Mouse (Mus musculus) embryo, embryonic 11 days (tissue): ENCODE data around the gene Dync1h1.
"Not testable (repeated sequence)": the region's sequence is repeated elsewhere in the genome, so short reads cannot be mapped to it uniquely, and the experiment has no call there.

ENCODE experiments used
- DNase-seq: peaks from one replicate; pipeline ENCODE4 v3.0.0-alpha.2; 2015

Dync1h1 gene

DNA sequence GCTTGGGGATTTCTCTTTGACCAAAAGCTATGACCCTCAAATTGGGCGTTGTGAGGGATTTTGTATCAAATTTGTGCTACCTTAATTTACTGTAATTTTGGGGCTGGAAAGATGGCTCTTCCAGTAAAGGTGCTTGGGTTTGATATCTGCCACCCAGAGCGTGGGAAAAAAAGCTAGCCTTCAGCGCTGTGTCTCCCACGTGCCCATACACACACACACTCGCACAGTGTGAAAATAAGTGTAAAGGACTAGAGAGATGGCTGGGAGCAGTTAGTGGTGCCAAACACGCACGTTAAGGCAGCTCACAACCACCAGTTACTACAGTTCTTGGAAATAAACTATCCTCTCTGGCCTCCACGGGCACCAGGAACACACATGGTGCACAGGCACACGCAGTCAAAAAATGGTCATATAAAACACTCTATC, 95.7 kb downstream of the Dync1h1 start:
- no peak for DNase-seq

DNA sequence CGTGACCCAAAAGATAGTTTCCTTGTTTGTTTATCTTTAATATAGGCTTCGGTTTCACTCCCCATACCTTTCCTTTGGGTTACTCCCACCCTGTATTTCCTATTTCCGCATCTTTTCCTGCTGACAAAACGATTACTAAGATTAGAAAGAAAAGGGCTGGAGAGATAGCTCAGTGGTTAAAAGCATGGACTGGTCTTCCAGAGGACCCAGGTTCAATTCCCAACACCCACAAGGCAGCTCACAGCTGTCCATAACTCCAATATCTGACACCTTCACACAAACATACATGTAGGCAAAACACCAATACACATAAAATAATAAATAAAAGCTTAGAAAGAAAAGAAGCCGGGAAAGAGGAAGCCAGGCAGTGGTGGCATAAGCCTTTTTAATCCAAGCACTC, 96.2 kb downstream of the Dync1h1 start:
- no peak for DNase-seq

DNA sequence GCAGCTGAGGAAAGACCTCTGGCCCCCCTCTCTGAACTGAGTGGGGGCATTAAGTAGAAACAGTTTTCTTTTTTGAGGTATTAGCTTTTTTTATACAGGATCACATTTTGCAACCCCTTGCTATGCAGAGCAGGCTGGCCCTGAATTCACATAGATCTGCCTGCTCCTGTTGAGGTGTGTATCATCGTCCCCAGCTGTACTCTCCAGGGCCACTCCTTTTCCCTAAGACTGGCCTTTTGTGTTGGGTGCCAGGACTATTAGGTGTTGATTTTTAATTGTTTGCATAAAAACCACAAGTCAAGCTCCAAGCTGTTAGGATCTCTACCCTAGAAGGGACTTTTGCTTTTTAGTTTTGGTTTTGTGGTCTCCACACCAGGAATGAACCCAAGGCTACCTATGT, 96.8 kb downstream of the Dync1h1 start:
- no peak for DNase-seq

DNA sequence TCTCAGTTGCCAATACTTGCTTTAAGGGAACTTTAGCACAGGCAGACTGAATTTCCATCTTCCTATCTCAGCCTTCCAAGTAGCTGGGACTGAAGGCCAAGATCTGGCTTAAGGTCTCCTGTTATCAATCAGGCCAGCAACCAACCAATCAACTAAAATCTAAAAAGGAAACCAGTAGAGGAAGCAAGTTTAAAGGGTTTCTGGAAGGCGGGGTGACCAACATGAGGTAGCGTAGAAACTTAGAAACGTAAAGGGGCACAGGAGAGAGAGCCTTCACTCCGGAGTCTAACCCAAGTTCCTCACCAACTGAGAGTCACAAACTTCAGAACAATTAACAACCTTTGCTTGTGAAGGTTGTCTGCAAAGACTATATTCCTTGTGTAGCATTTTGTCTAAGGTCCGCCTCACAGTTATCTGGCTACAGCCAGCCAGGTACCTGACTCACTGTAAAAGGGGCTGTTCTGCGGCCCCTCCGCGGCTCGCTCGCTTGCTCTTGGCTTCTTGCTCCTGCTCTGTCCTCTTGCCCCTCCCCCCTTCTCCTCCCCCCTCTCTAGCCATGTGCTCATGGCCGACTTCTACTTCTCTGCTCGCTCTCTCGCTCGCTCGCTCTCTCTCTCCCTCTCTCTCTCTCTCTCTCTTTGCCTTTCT, 97.4 kb downstream of the Dync1h1 start:
- DNase-seq: peak; percentile 39

DNA sequence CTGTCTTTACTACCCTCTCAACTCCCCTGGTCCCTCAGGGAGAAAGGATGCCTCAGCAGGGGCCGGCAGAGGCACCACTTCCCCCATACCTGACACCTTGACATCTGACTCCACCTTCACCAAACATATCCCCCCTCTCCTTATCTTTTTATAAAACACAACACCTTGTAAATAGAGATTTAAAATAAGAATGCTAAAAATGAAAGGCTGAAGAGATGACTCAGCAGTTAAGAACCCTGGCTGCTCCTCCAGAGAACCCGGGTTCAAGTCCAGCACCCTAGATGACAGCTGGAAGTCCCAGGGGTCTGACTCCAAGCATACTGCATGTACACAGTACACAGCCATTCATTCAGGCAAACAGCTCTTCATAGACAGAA, 97.9 kb downstream of the Dync1h1 start:
- no peak for DNase-seq

DNA sequence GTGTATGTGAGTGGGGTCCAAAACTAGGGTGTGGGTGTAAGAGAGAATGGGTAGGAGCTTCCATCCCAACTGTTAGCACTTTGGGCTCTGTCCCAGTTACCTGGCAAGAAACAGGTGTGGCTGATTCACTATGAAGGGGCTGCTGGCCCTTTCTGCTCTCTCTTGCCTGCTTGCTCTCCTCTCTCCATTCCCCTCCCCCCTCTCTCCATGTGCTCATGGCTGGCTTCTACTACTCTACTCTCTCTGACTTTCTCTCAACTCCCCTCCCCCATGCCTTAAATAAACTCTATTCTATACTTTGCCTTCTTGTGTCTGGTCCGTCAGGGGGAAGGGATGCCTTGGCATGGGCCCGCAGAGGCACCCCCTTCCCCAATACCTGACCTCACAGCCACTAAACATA, 99.5 kb downstream of the Dync1h1 start:
- DNase-seq: no peak

DNA sequence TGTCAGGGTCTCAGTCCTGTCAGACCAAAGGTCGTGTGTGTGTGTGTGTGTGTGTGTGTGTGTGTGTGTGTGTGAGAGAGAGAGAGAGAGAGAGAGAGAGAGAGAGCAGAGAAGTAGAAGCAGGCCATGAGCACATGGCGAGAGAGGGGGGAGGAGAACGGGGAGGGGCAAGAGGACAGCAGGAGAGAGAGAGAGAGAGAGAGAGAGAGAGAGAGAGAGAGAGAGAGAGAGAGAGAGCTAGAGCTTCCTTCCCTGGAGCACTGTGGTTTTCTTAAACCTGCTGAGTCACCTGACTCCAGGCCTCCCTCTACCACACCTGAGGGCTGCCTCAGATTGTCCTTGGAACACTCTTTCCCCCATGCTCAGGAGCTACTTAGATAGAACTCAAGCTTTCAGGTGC, 100.1 kb downstream of the Dync1h1 start:
- DNase-seq: not testable (repeated sequence)

DNA sequence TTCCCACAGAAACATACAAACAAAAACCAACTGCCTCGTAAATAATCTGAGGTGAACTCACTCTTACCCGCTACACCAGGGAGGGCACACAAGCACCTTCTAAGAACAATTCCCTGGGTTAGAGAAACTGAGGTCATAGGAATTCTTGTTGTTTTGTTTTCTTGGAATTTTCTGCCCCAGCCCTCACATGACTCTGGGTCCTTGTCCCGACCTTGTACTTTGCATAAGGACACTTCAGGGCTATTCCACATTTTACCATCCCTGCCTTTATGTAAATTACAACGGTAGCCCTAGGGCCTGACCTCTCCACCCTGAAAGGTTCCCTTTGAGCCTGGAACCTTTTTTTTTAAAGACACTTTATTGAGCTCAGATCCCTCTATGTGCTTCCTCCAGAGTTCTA, 101.3 kb downstream of the Dync1h1 start, which contains the start of gene Hsp90aa1:
TSS of gene Hsp90aa1 (minus strand) at position 173 of the 400 bp plus-strand sequence.
- no peak for DNase-seq

DNA sequence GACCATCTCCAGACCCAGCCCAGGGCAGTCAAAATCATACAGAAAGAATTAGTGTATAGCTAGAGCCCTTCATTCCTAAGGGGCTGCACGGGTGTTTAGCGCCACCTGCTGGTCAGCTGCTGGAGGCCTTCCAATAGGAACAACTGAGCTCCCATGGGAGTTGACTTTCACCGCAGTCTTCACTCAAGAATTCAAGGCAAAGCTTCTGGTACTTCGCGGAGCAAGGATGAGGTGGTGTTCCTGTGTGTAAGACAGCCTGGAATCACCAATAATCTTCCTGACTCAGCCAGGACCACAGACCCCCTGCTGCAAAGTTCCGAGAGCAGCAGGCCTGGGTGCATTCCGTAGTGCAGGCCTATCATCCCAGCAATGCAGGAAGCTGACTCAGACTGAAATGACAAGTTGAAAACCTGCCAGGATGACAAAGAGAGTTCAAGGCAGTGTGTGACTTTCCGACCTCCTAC, 101.8 kb downstream of the Dync1h1 start:
- DNase-seq: peak; percentile 92

DNA sequence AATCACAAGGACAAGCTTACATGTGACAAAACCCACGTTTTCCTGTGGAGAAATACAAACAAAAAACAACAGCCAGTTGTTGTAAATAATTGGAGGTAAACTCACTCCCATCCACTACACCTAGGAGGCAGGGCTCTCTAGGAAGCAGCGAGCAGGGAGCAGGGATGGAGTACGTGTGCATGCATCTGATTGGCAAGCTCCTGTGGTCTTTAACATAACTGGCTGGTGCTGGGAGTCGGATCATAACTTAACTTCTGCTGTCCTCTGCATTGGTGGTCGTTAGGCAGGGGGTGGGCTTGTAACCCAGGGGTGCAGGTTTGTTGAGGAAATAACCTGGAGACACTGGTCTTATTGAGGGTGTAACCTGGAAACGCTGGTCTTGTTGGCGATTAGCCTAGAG, 102.4 kb downstream of the Dync1h1 start:
- DNase-seq: no peak

DNA sequence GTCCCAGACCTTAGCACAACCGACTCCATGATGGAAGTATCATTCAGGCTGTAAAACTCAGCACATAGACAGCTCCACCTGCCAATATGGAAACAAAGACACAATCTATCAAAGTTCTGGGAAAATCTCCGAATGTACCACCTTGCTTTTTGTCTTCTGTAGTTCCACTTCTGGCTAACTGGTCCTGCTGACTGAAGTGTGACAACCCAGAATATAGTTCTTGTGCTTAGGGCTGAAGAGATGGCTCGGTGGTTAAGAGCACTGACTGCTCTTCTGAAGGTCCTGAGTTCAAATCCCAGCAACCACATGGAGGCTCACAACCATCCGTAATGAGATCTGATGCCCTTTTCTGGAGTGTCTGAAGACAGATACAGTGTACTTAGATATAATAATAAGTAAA, 104.2 kb downstream of the Dync1h1 start:
- DNase-seq: not testable (repeated sequence)

DNA sequence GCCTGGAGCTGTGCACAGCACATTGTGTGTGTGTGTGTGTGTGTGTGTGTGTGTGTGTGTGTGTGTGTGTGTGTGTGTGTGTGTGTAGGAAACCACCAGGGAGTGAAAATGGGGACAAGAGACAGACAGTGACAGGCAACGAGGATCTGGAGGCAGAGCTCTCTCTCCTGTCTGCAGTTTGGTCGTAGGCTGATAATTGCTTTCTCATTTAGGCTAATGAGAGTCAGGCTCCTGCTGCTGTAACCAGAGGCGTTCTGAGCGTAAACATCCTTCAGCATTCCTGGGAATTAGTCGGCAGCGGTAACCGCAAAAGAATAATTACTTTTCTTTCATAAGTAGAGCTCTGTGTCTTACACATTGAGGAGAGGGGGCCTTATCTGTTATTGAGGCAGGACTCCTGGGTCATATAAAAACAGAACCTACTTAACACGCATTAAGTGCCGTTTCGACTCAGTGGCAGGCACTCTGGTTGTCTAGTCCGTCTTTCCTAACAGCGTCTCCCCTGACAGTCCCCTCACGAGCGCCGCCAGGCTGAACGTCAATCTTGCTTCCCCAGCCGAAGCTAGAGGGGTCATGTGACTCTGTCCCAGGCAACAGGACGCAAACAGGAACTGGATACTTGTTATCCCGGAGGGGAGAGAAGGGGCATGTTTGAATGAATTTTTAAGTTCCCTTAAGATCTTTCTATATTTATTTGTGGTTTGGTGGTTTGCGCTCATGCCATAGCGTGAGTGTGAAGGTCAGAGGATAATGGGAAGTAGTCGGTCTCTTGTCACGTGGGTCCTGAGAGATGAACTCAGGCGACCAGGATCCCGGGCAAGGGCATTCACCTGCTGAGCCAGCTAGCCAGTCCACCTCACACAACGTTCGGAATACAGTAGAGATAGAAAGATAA, 105.3 kb downstream of the Dync1h1 start:
- peak; percentile 80 for DNase-seq

DNA sequence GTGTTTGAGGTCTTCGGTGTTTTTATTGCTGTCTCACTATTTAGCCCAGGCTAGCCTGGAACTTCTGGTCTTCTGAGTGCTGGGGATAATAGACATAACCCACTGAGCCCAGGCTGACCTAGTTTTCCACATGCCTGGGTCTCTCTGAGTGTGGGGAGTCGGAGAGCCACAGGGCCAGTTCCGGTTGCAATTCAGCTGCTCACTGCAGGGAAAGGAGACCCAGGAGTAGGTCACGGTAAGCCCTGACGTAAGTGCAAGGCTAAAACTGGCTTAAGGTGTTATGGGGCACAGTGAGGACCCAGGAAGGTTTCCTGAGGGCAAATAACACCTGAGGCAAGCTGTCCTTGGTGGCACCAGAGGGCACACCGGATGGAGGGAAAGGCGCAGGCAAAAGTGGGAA, 106.2 kb downstream of the Dync1h1 start:
- no peak for DNase-seq

DNA sequence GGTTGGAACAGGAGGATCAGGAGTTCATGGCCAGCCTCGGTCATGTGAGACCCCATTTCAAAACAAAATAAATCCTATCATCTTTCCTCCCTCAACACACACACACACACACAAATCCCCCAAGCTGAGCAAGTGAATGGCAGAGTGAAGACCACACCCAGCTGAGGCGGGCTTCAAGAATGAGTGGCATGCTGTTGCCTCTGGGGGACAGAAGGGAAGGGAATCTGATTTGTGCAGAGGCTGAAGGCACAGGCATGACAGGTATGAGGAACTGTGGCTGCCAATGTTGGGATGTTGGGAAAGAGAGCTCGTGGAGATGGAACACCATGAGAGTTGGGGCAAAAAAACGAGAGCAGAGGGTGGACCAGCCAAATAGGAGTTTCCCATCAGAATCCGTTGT, 110.0 kb downstream of the Dync1h1 start:
- no peak for DNase-seq

DNA sequence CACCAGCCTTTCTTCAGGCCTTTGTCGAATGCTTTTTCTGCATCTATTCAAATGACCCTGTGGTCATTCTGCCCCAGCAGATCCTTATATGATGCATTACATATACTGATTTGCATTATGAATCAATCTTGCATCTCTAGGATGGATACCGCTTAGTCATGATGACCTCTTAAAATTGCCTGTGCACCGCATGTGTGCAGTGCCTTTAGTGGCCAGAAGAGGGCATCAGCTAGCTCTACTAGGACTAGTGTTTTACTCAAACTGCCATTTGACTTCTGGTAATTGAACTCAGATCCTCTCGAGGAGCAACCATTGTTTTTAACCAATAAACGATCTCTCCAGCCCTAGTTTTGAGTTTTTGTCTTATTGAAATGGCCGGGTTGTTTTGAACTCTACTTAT, 112.5 kb downstream of the Dync1h1 start:
- DNase-seq: no peak

DNA sequence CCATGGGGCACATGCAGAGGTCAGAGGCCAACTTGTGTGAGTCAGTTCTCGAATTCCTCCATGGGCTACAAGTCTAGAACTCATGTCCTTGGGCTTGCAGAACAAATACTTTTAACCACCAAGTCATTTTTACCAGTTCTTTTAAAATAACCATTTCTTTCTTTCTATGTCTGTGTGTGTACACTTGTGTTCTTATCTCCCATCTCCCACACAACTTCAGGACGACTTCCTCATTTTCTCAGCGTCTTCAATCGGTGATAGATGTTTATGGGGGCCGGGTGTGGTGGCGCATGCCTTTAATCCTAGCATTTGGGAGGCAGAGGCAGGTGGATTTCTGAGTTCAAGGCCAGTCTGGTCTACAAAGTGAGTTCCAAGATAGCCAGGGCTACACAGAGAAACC, 113.0 kb downstream of the Dync1h1 start:
- DNase-seq: no peak

DNA sequence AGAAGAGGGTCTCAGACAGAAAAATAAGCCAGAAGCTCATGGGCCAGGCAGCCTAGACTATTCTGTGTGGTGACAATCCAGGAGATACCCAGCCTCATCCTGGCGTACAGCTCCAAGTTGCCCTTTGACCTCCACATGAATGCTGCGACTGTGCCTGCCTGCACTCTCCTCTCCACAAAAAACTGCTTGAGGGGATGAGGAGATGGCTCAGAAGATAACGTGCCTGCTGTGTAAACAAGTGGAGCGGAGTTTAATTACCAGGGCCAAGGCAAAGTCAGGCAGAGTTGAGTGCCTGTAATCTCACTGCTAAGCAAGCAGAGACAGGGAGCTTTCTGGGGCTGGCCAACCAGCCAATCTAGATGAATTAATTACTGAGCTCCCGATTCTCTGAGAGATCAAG, 114.8 kb downstream of the Dync1h1 start:
- no peak for DNase-seq
